Mouse (Mus musculus): ENCODE measurements around the gene Gan. TPM values are rescaled to one million over a fixed set of nuclear protein-coding genes. Genes with fewer than 3 reads are reported as not detected.

Gene Gan
- 1.7 and 2.1 TPM in 2 replicates for polyA plus RNA-seq (2012; ENCODE audit: insufficient read depth, low replicate concordance)

GRCm38 (mm10) chr8:117158135-117158761, at the start of gene Gan:
Gene Gan (plus strand): TSS chr8:117158135.
- Histone ChIP-seq H3K4me3 (replicated peaks) (peak within 1 kb of the TSS; percentile 98), H3K27me3 (replicated peaks) (no peaks in the 10 kb centered on the region), H3K4me1 (peaks cover 57% of the 10 kb centered on the region), H3K36me3 (replicated peaks; ENCODE audit: low read length) (peaks cover 8% of the 10 kb centered on the region), H3K9me3 (no peaks in the 10 kb centered on the region)
- TF ChIP-seq FLI1 (IDR thresholded peaks at IDR 0.05; ENCODE audit: low read length) (no peak), GATA1 (IDR thresholded peaks at IDR 0.05; ENCODE audit: borderline replicate concordance, low read length) (no peak)

- H3K4me3 ChIP-seq (replicated peaks) = no peak overlapping the region
- no peak for TF ChIP-seq GATA1 (IDR thresholded peaks at IDR 0.05; ENCODE audit: borderline replicate concordance, low read length)
- no peak for TF ChIP-seq FLI1 (IDR thresholded peaks at IDR 0.05; ENCODE audit: low read length)
Observed at GRCm38 (mm10) chr8:117109018-117109711, 48.8 kb upstream of the Gan start.

DNA sequence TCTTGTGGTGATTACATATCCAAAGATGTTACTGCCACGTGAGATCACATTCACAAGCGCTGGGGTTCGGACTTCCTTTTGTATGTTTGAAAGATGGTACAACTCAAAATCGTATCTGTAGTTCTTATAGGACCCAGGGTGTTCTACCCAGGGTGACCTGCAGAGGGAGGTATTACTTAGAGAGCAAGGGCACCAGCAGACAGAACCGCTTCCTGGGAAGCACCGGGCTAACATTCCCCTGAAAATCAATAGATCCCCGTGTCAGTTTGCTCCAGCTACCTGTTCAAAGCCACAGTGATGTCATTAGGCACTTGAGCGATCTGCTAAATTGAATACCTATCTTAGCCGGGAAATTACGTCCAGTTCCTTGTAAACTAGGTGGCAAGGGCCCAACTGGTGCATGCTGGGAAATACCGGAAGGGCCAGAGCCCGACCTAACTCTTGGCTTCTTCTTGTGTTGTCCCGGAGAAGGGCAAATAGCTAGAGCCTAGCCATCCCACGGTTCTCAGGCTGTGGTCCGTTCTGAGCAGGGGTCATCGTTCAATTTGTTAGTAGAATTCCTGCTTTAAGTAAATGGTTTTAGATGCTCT, 48.0 kb upstream of the Gan start:
- H3K4me1 ChIP-seq = peaks cover 63% of the 10 kb centered on the region
- peaks cover 7% of the 10 kb centered on the region for H3K9me3 ChIP-seq
- no peaks in the 10 kb centered on the region for H3K36me3 ChIP-seq (replicated peaks; ENCODE audit: low read length)
- H3K4me3 ChIP-seq (replicated peaks) = no peak overlapping the region
- TF ChIP-seq GATA1 (IDR thresholded peaks at IDR 0.05; ENCODE audit: borderline replicate concordance, low read length) (no peak), FLI1 (IDR thresholded peaks at IDR 0.05; ENCODE audit: low read length) (no peak)
- H3K27me3 ChIP-seq (replicated peaks) = no peaks in the 10 kb centered on the region

More at GRCm38 (mm10) chr8:117109018-117109711, 48.8 kb upstream of the Gan start:
- Histone ChIP-seq H3K27me3 (replicated peaks) (peaks cover 2% of the 10 kb centered on the region), H3K4me1 (peaks cover 57% of the 10 kb centered on the region), H3K9me3 (peaks cover 8% of the 10 kb centered on the region), H3K36me3 (replicated peaks; ENCODE audit: low read length) (no peaks in the 10 kb centered on the region)

DNA sequence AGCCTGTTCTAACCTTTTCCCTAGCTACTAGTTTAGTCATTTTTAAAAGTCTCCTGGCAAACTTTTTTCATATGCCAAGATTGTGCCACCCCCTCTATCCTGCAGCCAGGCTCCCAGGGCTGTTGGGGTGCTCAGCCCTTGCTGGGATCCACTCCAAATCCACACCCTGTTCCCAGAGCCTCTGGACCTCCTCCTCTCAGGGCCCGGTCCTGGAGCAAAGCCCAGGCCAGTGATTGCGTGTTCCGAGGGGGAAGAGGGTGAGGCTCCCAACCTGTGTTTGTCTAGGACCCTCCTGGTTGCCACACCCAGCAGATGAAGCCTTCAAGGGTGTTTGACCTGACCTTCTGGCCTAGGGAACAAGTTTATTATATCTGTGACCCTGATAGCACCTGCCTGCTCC, 46.3 kb upstream of the Gan start:
- Histone ChIP-seq H3K4me1 (peaks cover 73% of the 10 kb centered on the region), H3K9me3 (peaks cover 7% of the 10 kb centered on the region), H3K27me3 (replicated peaks) (no peaks in the 10 kb centered on the region), H3K4me3 (replicated peaks) (no peak overlapping the region), H3K36me3 (replicated peaks; ENCODE audit: low read length) (no peaks in the 10 kb centered on the region)
- TF ChIP-seq FLI1 (IDR thresholded peaks at IDR 0.05; ENCODE audit: low read length) (no peak), GATA1 (IDR thresholded peaks at IDR 0.05; ENCODE audit: borderline replicate concordance, low read length) (no peak)

DNA sequence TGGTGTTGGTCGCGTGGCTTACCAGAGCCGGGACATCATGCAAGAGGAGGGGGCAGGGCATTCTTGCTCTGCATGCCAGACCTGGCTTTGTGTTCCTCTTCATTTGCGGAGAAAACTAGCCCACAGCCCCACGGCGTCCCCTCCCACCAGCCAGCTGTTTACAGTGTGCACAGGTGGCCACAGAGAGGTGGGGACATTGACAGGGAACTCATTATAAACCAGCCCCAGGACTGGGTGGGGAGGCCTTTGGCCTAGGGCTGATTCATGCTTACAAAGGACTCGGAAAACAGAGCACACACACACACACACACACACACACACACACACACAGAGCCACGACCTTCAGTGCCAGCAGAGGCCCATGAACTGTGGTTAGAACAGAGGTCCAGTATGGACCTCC, 45.7 kb upstream of the Gan start:
- Histone ChIP-seq H3K36me3 (replicated peaks; ENCODE audit: low read length) (no peaks in the 10 kb centered on the region), H3K9me3 (peaks cover 7% of the 10 kb centered on the region), H3K4me1 (peaks cover 71% of the 10 kb centered on the region), H3K4me3 (replicated peaks) (peak overlapping the region; percentile 72), H3K27me3 (replicated peaks) (no peaks in the 10 kb centered on the region)
- TF ChIP-seq GATA1 (IDR thresholded peaks at IDR 0.05; ENCODE audit: borderline replicate concordance, low read length) (no peak), FLI1 (IDR thresholded peaks at IDR 0.05; ENCODE audit: low read length) (no peak)

DNA sequence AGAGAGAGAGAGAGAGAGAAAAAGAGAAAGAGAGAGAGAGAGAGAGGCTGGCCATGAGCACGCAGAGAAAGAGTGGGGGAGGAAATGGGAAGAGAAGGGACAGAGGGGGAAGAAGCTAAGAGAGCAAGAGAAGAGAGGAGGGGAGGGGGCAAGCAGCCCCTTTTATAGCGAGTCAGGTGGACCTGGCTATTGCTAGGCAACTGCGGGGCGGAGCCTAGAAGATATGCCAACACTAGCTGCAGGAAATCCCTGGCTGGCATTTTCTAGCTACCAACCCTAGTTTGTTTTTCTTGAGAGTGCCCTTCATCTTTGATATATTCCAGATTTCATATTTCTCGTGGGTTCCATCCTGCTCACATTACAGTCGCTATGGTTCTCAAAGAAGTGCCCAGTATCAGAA, 42.8 kb upstream of the Gan start:
- TF ChIP-seq GATA1 (IDR thresholded peaks at IDR 0.05; ENCODE audit: borderline replicate concordance, low read length) (no peak), FLI1 (IDR thresholded peaks at IDR 0.05; ENCODE audit: low read length) (no peak)
- no peak overlapping the region for H3K4me3 ChIP-seq (replicated peaks)
- no peaks in the 10 kb centered on the region for H3K9me3 ChIP-seq
- H3K27me3 ChIP-seq (replicated peaks) = no peaks in the 10 kb centered on the region
- peaks cover 77% of the 10 kb centered on the region for H3K4me1 ChIP-seq
- no peaks in the 10 kb centered on the region for H3K36me3 ChIP-seq (replicated peaks; ENCODE audit: low read length)

GRCm38 (mm10) chr8:117115676-117116446, 42.1 kb upstream of the Gan start:
- TF ChIP-seq FLI1 (IDR thresholded peaks at IDR 0.05; ENCODE audit: low read length) (no peak), GATA1 (IDR thresholded peaks at IDR 0.05; ENCODE audit: borderline replicate concordance, low read length) (no peak)
- H3K9me3 ChIP-seq = no peaks in the 10 kb centered on the region
- H3K4me3 ChIP-seq (replicated peaks) = peak overlapping the region; percentile 62
- no peaks in the 10 kb centered on the region for H3K36me3 ChIP-seq (replicated peaks; ENCODE audit: low read length)
- no peaks in the 10 kb centered on the region for H3K27me3 ChIP-seq (replicated peaks)
- H3K4me1 ChIP-seq = peaks cover 79% of the 10 kb centered on the region

GRCm38 (mm10) chr8:117116534-117116933, 41.4 kb upstream of the Gan start:
- no peaks in the 10 kb centered on the region for H3K27me3 ChIP-seq (replicated peaks)

GRCm38 (mm10) chr8:117118409-117118808, 39.5 kb upstream of the Gan start:
- Histone ChIP-seq H3K36me3 (replicated peaks; ENCODE audit: low read length) (no peaks in the 10 kb centered on the region), H3K4me1 (peaks cover 79% of the 10 kb centered on the region), H3K4me3 (replicated peaks) (no peak overlapping the region), H3K9me3 (no peaks in the 10 kb centered on the region), H3K27me3 (replicated peaks) (no peaks in the 10 kb centered on the region)
- TF ChIP-seq GATA1 (IDR thresholded peaks at IDR 0.05; ENCODE audit: borderline replicate concordance, low read length) = no peak
- TF ChIP-seq FLI1 (IDR thresholded peaks at IDR 0.05; ENCODE audit: low read length) = no peak

More at GRCm38 (mm10) chr8:117116534-117116933, 41.4 kb upstream of the Gan start:
- no peaks in the 10 kb centered on the region for H3K9me3 ChIP-seq
- TF ChIP-seq GATA1 (IDR thresholded peaks at IDR 0.05; ENCODE audit: borderline replicate concordance, low read length) (no peak), FLI1 (IDR thresholded peaks at IDR 0.05; ENCODE audit: low read length) (no peak)
- peaks cover 83% of the 10 kb centered on the region for H3K4me1 ChIP-seq
- no peaks in the 10 kb centered on the region for H3K36me3 ChIP-seq (replicated peaks; ENCODE audit: low read length)
- no peak overlapping the region for H3K4me3 ChIP-seq (replicated peaks)
